9 mouse cellular contexts compared by ENCODE assay signal in genomic region chr3:104790401-104790937, GRCm38 (mm10). TPM values are rescaled to one million over a fixed set of nuclear protein-coding genes. Genes with fewer than 3 reads are reported as not detected.
DNase-seq lines count a peak whose midpoint lies in the region; ATAC-seq and TF ChIP-seq lines count a peak whose summit lies in the region.
"Had no signal": no experiment of that assay in that cellular context is flagged by ENCODE, and none has a peak within 500 bp of the region (broad histone marks: within the 10 kb centered on the region; RNA-seq: fewer than 3 reads in every experiment).

No protein-coding gene starts in this region.

- intact Hi-C loops in gastrocnemius, adult 2 months (cut with DNase I): no loop called here
- intact Hi-C loops in heart, postnatal 36 days (cut with DNase I): no loop called here
- intact Hi-C loops in left cerebral cortex, postnatal 25 days (cut with DNase I): no loop called here

- peaks cover 43% of the 10 kb centered on the region for H3K36me3 ChIP-seq in embryonic facial prominence, embryonic 10.5 days (replicated peaks)
- H3K36me3 ChIP-seq in midbrain, embryonic 14.5 days (ENCODE audit: control insufficient read depth, insufficient read depth, low read length): peaks cover 3% of the 10 kb centered on the region; the same call in 1 of the 2 replicates

- no peak for TF ChIP-seq CTCF in gastrocnemius, adult 2 months (IDR thresholded peaks at IDR 0.05)

- H3K27ac ChIP-seq in gastrocnemius, adult 2 months: peak overlapping the region; percentile 94
- peak overlapping the region; percentile 90 for H3K27ac ChIP-seq in embryonic facial prominence, embryonic 10.5 days (replicated peaks)
- H3K27ac ChIP-seq in midbrain, embryonic 14.5 days (replicated peaks; ENCODE audit: low read depth, low read length): no peak overlapping the region

- H3K4me1 ChIP-seq in embryonic facial prominence, embryonic 10.5 days: peaks cover 72% of the 10 kb centered on the region
- peaks cover 11% of the 10 kb centered on the region for H3K4me1 ChIP-seq in midbrain, embryonic 14.5 days (ENCODE audit: control insufficient read depth, insufficient read depth, low read length)

- H3K9ac ChIP-seq in midbrain, embryonic 14.5 days (replicated peaks; ENCODE audit: low read length): no peak overlapping the region

- H3K27me3 ChIP-seq in embryonic facial prominence, embryonic 10.5 days (replicated peaks; ENCODE audit: low read depth, poor library complexity, severe bottlenecking): peaks cover 20% of the 10 kb centered on the region
- 0 out of 2 replicates have a peak, but pooled peaks cover 5% of the 10 kb centered on the region for H3K27me3 ChIP-seq in midbrain, embryonic 14.5 days (ENCODE audit: control insufficient read depth, insufficient read depth, low read length)

- H3K4me3 ChIP-seq in gastrocnemius, adult 2 months: peak overlapping the region; percentile 88
- H3K4me3 ChIP-seq in embryonic facial prominence, embryonic 10.5 days: peak overlapping the region; percentile 71
- no peak overlapping the region for H3K4me3 ChIP-seq in midbrain, embryonic 14.5 days (replicated peaks; ENCODE audit: low read depth, low read length)

- WGBS in embryonic facial prominence, embryonic 10.5 days: 14% methylated on average over 6 of the region's 6 CpGs
- WGBS in midbrain, embryonic 14.5 days: 36% methylated on average over 6 of the region's 6 CpGs

- no peak for ATAC-seq in midbrain, embryonic 14.5 days (ENCODE audit: low FRiP score, low TSS enrichment)

- DNase-seq in gastrocnemius, adult 2 months: peak; percentile 52
- DNase-seq in gastrocnemius, postnatal 10 days: no peak
- DNase-seq in embryonic facial prominence, embryonic 10.5 days (ENCODE audit: low spot score): peak; percentile 78
- DNase-seq in heart, postnatal 36 days: peak; percentile 36 to 43
- peak; percentile 49 to 84 for DNase-seq in left cerebral cortex, postnatal 25 days (ENCODE audit: low spot score in 2 of 2)
- peak; percentile 8 for DNase-seq in midbrain, embryonic 14.5 days
- no peak for DNase-seq in urinary bladder, postnatal 4 days (ENCODE audit: low spot score in 2 of 2)
- no peak for DNase-seq in cerebellum, postnatal 10 days

- no peaks in the 10 kb centered on the region for H3K9me3 ChIP-seq in embryonic facial prominence, embryonic 10.5 days
- no peaks in the 10 kb centered on the region for H3K9me3 ChIP-seq in midbrain, embryonic 14.5 days (ENCODE audit: control insufficient read depth, low read length)

- H3K4me2 ChIP-seq in midbrain, embryonic 14.5 days (ENCODE audit: low read length): peak overlapping the region; percentile 96

RNA-seq across cellular contexts. Expression of gene Rhoc, which starts 2.3 kb away (rescaled TPM):
- 10 to 100 TPM; 26.1 to 41.6 TPM for total RNA-seq in gastrocnemius, adult 2 months (2021)
- 100 to 1,000 TPM in 1 of 2 experiments, 10 to 100 TPM in 1; 96.3 to 130 TPM for total RNA-seq in gastrocnemius, postnatal 10 days (2021)
- polyA plus RNA-seq in embryonic facial prominence, embryonic 10.5 days (2016; fragmentation: Nextera tagmentation; extraction: Ambion mirVana): 120 and 121 TPM in 2 replicates
- total RNA-seq in heart, postnatal 36 days (2021): 100 to 1,000 TPM in 1 of 2 experiments, 10 to 100 TPM in 1; 93.1 to 100 TPM
- total RNA-seq in left cerebral cortex, postnatal 25 days (2021): 10 to 100 TPM; 32.7 to 33.5 TPM
- polyA plus RNA-seq in midbrain, embryonic 14.5 days (2014; fragmentation: Nextera tagmentation; extraction: Ambion mirVana): 30.9 and 40.2 TPM in 2 replicates

RNA-seq across cellular contexts. Expression of gene Fam19a3, which starts 8.8 kb away (rescaled TPM):
- 1 to 10 TPM; 2.7 to 4.2 TPM for total RNA-seq in gastrocnemius, adult 2 months (2021)
- total RNA-seq in gastrocnemius, postnatal 10 days (2021): 1 to 10 TPM; 3.8 TPM
- 0.04 and 0.10 TPM in 2 replicates for polyA plus RNA-seq in embryonic facial prominence, embryonic 10.5 days (2016; fragmentation: Nextera tagmentation; extraction: Ambion mirVana)
- total RNA-seq in heart, postnatal 36 days (2021): 1 to 10 TPM; 2.2 to 2.4 TPM
- under 1 TPM in 1 of 2 experiments, not detected in 1; 0.09 TPM for total RNA-seq in left cerebral cortex, postnatal 25 days (2021)
- polyA plus RNA-seq in midbrain, embryonic 14.5 days (2014; fragmentation: Nextera tagmentation; extraction: Ambion mirVana): 0.05 TPM in 1 of 2 replicates, not detected in the other
- total RNA-seq: hematopoietic stem cell, adult 5-6 weeks had no signal

RNA-seq across cellular contexts. Expression of gene Ppm1j, which starts 9.6 kb away (rescaled TPM):
- 10 to 100 TPM; 33.3 to 45.6 TPM for total RNA-seq in gastrocnemius, adult 2 months (2021)
- total RNA-seq in gastrocnemius, postnatal 10 days (2021): 10 to 100 TPM; 31.9 to 32.4 TPM
- 1.3 and 2.3 TPM in 2 replicates for polyA plus RNA-seq in embryonic facial prominence, embryonic 10.5 days (2016; fragmentation: Nextera tagmentation; extraction: Ambion mirVana)
- 10 to 100 TPM; 24.0 to 26.2 TPM for total RNA-seq in heart, postnatal 36 days (2021)
- total RNA-seq in left cerebral cortex, postnatal 25 days (2021): under 1 TPM; 0.43 to 0.76 TPM
- polyA plus RNA-seq in midbrain, embryonic 14.5 days (2014; fragmentation: Nextera tagmentation; extraction: Ambion mirVana): 0.50 and 0.68 TPM in 2 replicates
- total RNA-seq: hematopoietic stem cell, adult 5-6 weeks had no signal

RNA-seq across cellular contexts. Expression of gene Mov10, which starts 27.9 kb away (rescaled TPM):
- total RNA-seq in gastrocnemius, adult 2 months (2021): 1 to 10 TPM in 1 of 2 experiments, under 1 TPM in 1; 0.38 to 2.5 TPM
- 1 to 10 TPM; 5.5 to 8.7 TPM for total RNA-seq in gastrocnemius, postnatal 10 days (2021)
- polyA plus RNA-seq in embryonic facial prominence, embryonic 10.5 days (2016; fragmentation: Nextera tagmentation; extraction: Ambion mirVana): 38.0 and 46.4 TPM in 2 replicates
- 1 to 10 TPM; 4.8 to 8.0 TPM for total RNA-seq in heart, postnatal 36 days (2021)
- total RNA-seq in left cerebral cortex, postnatal 25 days (2021): 10 to 100 TPM in 1 of 2 experiments, 1 to 10 TPM in 1; 8.0 to 10.5 TPM
- 3.6 and 6.6 TPM in 2 replicates for polyA plus RNA-seq in midbrain, embryonic 14.5 days (2014; fragmentation: Nextera tagmentation; extraction: Ambion mirVana)

Comparison
In these comparisons a context has a peak if more than half of its experiments do, and no peak if none do; other contexts are left out.
1. DNase-seq: peak in gastrocnemius, adult 2 months (single experiment), embryonic facial prominence, embryonic 10.5 days (single experiment), heart, postnatal 36 days (2 of 2), left cerebral cortex, postnatal 25 days (2 of 2) and midbrain, embryonic 14.5 days (single experiment); none in gastrocnemius, postnatal 10 days (single experiment), urinary bladder, postnatal 4 days (0 of 2) and cerebellum, postnatal 10 days (0 of 2).
2. RNA of gene Ppm1j, which starts 9.6 kb away (total RNA-seq): 33.3 to 45.6 TPM in gastrocnemius, adult 2 months, 31.9 to 32.4 TPM in gastrocnemius, postnatal 10 days and 24.0 to 26.2 TPM in heart, postnatal 36 days; 0.43 to 0.76 TPM in left cerebral cortex, postnatal 25 days; every median in the first group is over 10 times any median in the second.